Mouse (Mus musculus): ENCODE measurements around the gene Gm44503.

DNA sequence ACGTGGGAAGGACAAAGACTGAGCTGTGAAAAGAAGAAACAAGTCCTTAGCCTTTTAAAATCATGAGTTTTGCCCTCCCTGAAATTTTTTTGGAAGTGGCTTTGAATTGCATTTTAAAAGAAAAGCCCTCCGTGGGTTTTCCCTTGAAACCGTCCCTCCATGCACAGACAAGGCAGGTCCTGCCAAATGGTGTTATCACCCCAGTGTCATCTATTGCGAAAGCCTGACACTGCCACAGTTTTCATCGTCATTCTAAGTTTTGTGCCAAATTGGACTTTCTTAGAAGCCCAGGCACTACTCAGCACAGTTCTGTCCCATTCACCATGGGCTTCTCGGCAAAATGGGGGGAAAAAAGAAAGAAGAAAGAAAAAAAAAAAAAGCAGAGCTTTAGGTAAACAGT, 45.1 kb upstream of the Gm44503 start:
- TF ChIP-seq CTCF (IDR thresholded peaks at IDR 0.05; ENCODE audit: extremely low read depth, insufficient read length, insufficient replicate concordance, low read depth, low read length) = no peak
- TF ChIP-seq POLR2A (IDR thresholded peaks at IDR 0.05; ENCODE audit: low read depth, low read length) = no peak

Measured in small intestine, adult 2 months (tissue).